In genomic region chr10:81106113-81106721, GRCm38 (mm10) we compare ENCODE assay signal across 7 mouse cellular contexts. TPM values are rescaled to one million over a fixed set of nuclear protein-coding genes. Genes with fewer than 3 reads are reported as not detected.
DNase-seq lines count a peak whose midpoint lies in the region; ATAC-seq and TF ChIP-seq lines count a peak whose summit lies in the region.

No protein-coding gene starts in this region.

- under 1% methylated on average over 35 of the region's 35 CpGs for WGBS in intestine, postnatal 0 days
- WGBS in limb, embryonic 12.5 days: 2% methylated on average over 35 of the region's 35 CpGs
- under 1% methylated on average over 35 of the region's 35 CpGs for WGBS in midbrain, embryonic 14.5 days

- peak; percentile 83 for DNase-seq in adrenal gland, adult 8-10 months
- DNase-seq in embryo, embryonic 9.5 days (ENCODE audit: extremely low spot score): peak; percentile 97
- DNase-seq in midbrain, embryonic 14.5 days: peak; percentile 86
- DNase-seq in spleen, adult 12 weeks (ENCODE audit: low spot score): peak; percentile 85

- H3K4me1 ChIP-seq in intestine, postnatal 0 days (replicated peaks; ENCODE audit: control insufficient read depth, insufficient read depth, low read length): peaks cover 12% of the 10 kb centered on the region
- peaks cover 21% of the 10 kb centered on the region for H3K4me1 ChIP-seq in limb, embryonic 12.5 days (replicated peaks)
- H3K4me1 ChIP-seq in midbrain, embryonic 14.5 days (ENCODE audit: control insufficient read depth, insufficient read depth, low read length): peaks cover 19% of the 10 kb centered on the region

- TF ChIP-seq CTCF in intestine, postnatal 0 days (IDR thresholded peaks at IDR 0.05; ENCODE audit: low read depth): peak; percentile 66

- peak overlapping the region; percentile 100 for H3K27ac ChIP-seq in intestine, postnatal 0 days (ENCODE audit: low read depth, low read length)
- H3K27ac ChIP-seq in limb, embryonic 12.5 days: peak overlapping the region; percentile 99
- H3K27ac ChIP-seq in midbrain, embryonic 14.5 days (replicated peaks; ENCODE audit: low read depth, low read length): peak overlapping the region; percentile 99

- no peaks in the 10 kb centered on the region for H3K27me3 ChIP-seq in intestine, postnatal 0 days (replicated peaks; ENCODE audit: control insufficient read depth, insufficient read depth, low read length)
- H3K27me3 ChIP-seq in limb, embryonic 12.5 days: no peaks in the 10 kb centered on the region
- no peaks in the 10 kb centered on the region for H3K27me3 ChIP-seq in midbrain, embryonic 14.5 days (ENCODE audit: control insufficient read depth, insufficient read depth, low read length)

- peaks cover 32% of the 10 kb centered on the region for H3K36me3 ChIP-seq in intestine, postnatal 0 days (ENCODE audit: control insufficient read depth, insufficient read depth)
- H3K36me3 ChIP-seq in limb, embryonic 12.5 days: peaks cover 37% of the 10 kb centered on the region
- peaks cover 32% of the 10 kb centered on the region for H3K36me3 ChIP-seq in midbrain, embryonic 14.5 days (ENCODE audit: control insufficient read depth, insufficient read depth, low read length)

- no peaks in the 10 kb centered on the region for H3K9me3 ChIP-seq in intestine, postnatal 0 days (ENCODE audit: control insufficient read depth)
- H3K9me3 ChIP-seq in limb, embryonic 12.5 days: no peaks in the 10 kb centered on the region
- no peaks in the 10 kb centered on the region for H3K9me3 ChIP-seq in midbrain, embryonic 14.5 days (ENCODE audit: control insufficient read depth, low read length)

- peak overlapping the region; percentile 76 for H3K4me2 ChIP-seq in intestine, postnatal 0 days (replicated peaks; ENCODE audit: low read depth)
- H3K4me2 ChIP-seq in limb, embryonic 12.5 days: peak overlapping the region; percentile 63
- H3K4me2 ChIP-seq in midbrain, embryonic 14.5 days (ENCODE audit: low read length): peak overlapping the region; percentile 77

- H3K4me3 ChIP-seq in intestine, postnatal 0 days (ENCODE audit: low read depth, low read length): peak overlapping the region; percentile 91
- peak overlapping the region; percentile 94 for H3K4me3 ChIP-seq in limb, embryonic 12.5 days (replicated peaks)
- H3K4me3 ChIP-seq in midbrain, embryonic 14.5 days (replicated peaks; ENCODE audit: low read depth, low read length): peak overlapping the region; percentile 97

- ATAC-seq in granulocyte monocyte progenitor cell, adult 5-6 weeks (replicated peaks; ENCODE audit: poor library complexity, severe bottlenecking): peak; percentile 82
- ATAC-seq in intestine, postnatal 0 days: peak; percentile 81
- ATAC-seq in limb, embryonic 12.5 days (ENCODE audit: insufficient number of reproducible peaks, insufficient read depth, low FRiP score, low TSS enrichment, low read depth): peak; percentile 82
- peak; percentile 87 for ATAC-seq in midbrain, embryonic 14.5 days (ENCODE audit: low FRiP score, low TSS enrichment)

- H3K9ac ChIP-seq in intestine, postnatal 0 days (ENCODE audit: low read depth, low read length): peak overlapping the region; percentile 97
- peak overlapping the region; percentile 95 for H3K9ac ChIP-seq in limb, embryonic 12.5 days (replicated peaks)
- H3K9ac ChIP-seq in midbrain, embryonic 14.5 days (replicated peaks; ENCODE audit: low read length): peak overlapping the region; percentile 98

RNA-seq across cellular contexts. Expression of gene Map2k2, which starts 0.5 kb away (rescaled TPM):
- total RNA-seq in adrenal gland, adult 8-10 months (2022): 100 to 1,000 TPM; 169 to 227 (median 204) TPM
- 35.0 and 72.7 TPM in 2 replicates for total RNA-seq in granulocyte monocyte progenitor cell, adult 5-6 weeks (2014; fragmentation: Nextera tagmentation)
- total RNA-seq in granulocyte monocyte progenitor cell, adult 5-6 weeks (2017): 46.7 and 50.8 TPM in 2 replicates
- 258 and 259 TPM in 2 replicates for polyA plus RNA-seq in intestine, postnatal 0 days (2015; fragmentation: Nextera tagmentation; extraction: Ambion mirVana)
- polyA plus RNA-seq in limb, embryonic 12.5 days (2016; fragmentation: Nextera tagmentation; extraction: Ambion mirVana): 220 and 229 TPM in 2 replicates
- polyA plus RNA-seq in midbrain, embryonic 14.5 days (2014; fragmentation: Nextera tagmentation; extraction: Ambion mirVana): 236 and 240 TPM in 2 replicates

RNA-seq across cellular contexts. Expression of gene Creb3l3, which starts 7.5 kb away (rescaled TPM):
- total RNA-seq in adrenal gland, adult 8-10 months (2022): 1 to 10 TPM in 2 of 4 experiments, under 1 TPM in 2; 0.35 to 2.7 (median 1.3) TPM
- 0.43 TPM in 1 of 2 replicates, not detected in the other for total RNA-seq in granulocyte monocyte progenitor cell, adult 5-6 weeks (2014; fragmentation: Nextera tagmentation)
- total RNA-seq in granulocyte monocyte progenitor cell, adult 5-6 weeks (2017): 0.86 and 1.3 TPM in 2 replicates
- polyA plus RNA-seq in intestine, postnatal 0 days (2015; fragmentation: Nextera tagmentation; extraction: Ambion mirVana): 385 and 396 TPM in 2 replicates
- polyA plus RNA-seq in limb, embryonic 12.5 days (2016; fragmentation: Nextera tagmentation; extraction: Ambion mirVana): 0.45 and 0.61 TPM in 2 replicates
- 0.09 and 0.31 TPM in 2 replicates for polyA plus RNA-seq in midbrain, embryonic 14.5 days (2014; fragmentation: Nextera tagmentation; extraction: Ambion mirVana)

RNA-seq across cellular contexts. Expression of gene Zbtb7a, which starts 28.8 kb away (rescaled TPM):
- total RNA-seq in adrenal gland, adult 8-10 months (2022): 10 to 100 TPM; 86.5 to 94.0 (median 92.3) TPM
- 16.1 and 20.6 TPM in 2 replicates for total RNA-seq in granulocyte monocyte progenitor cell, adult 5-6 weeks (2014; fragmentation: Nextera tagmentation)
- total RNA-seq in granulocyte monocyte progenitor cell, adult 5-6 weeks (2017): 7.1 and 8.0 TPM in 2 replicates
- polyA plus RNA-seq in intestine, postnatal 0 days (2015; fragmentation: Nextera tagmentation; extraction: Ambion mirVana): 54.1 and 67.6 TPM in 2 replicates
- polyA plus RNA-seq in limb, embryonic 12.5 days (2016; fragmentation: Nextera tagmentation; extraction: Ambion mirVana): 19.0 and 19.7 TPM in 2 replicates
- polyA plus RNA-seq in midbrain, embryonic 14.5 days (2014; fragmentation: Nextera tagmentation; extraction: Ambion mirVana): 8.1 and 12.4 TPM in 2 replicates

RNA-seq across cellular contexts. Expression of gene Thop1, which starts 36.4 kb away (rescaled TPM):
- total RNA-seq in adrenal gland, adult 8-10 months (2022): 10 to 100 TPM; 43.6 to 59.2 (median 45.7) TPM
- 23.3 and 24.4 TPM in 2 replicates for total RNA-seq in granulocyte monocyte progenitor cell, adult 5-6 weeks (2014; fragmentation: Nextera tagmentation)
- total RNA-seq in granulocyte monocyte progenitor cell, adult 5-6 weeks (2017): 24.7 and 26.3 TPM in 2 replicates
- polyA plus RNA-seq in intestine, postnatal 0 days (2015; fragmentation: Nextera tagmentation; extraction: Ambion mirVana): 11.6 and 12.0 TPM in 2 replicates
- polyA plus RNA-seq in limb, embryonic 12.5 days (2016; fragmentation: Nextera tagmentation; extraction: Ambion mirVana): 68.1 and 68.3 TPM in 2 replicates
- 31.2 and 38.2 TPM in 2 replicates for polyA plus RNA-seq in midbrain, embryonic 14.5 days (2014; fragmentation: Nextera tagmentation; extraction: Ambion mirVana)

RNA-seq across cellular contexts. Expression of gene Sgta, which starts 46.2 kb away (rescaled TPM):
- total RNA-seq in adrenal gland, adult 8-10 months (2022): 100 to 1,000 TPM; 185 to 247 (median 197) TPM
- total RNA-seq in granulocyte monocyte progenitor cell, adult 5-6 weeks (2014; fragmentation: Nextera tagmentation): 33.8 and 47.9 TPM in 2 replicates
- total RNA-seq in granulocyte monocyte progenitor cell, adult 5-6 weeks (2017): 37.5 and 41.7 TPM in 2 replicates
- polyA plus RNA-seq in intestine, postnatal 0 days (2015; fragmentation: Nextera tagmentation; extraction: Ambion mirVana): 119 and 124 TPM in 2 replicates
- 225 and 235 TPM in 2 replicates for polyA plus RNA-seq in limb, embryonic 12.5 days (2016; fragmentation: Nextera tagmentation; extraction: Ambion mirVana)
- 259 and 292 TPM in 2 replicates for polyA plus RNA-seq in midbrain, embryonic 14.5 days (2014; fragmentation: Nextera tagmentation; extraction: Ambion mirVana)

Comparison
In these comparisons a context has a peak if more than half of its experiments do, and no peak if none do; other contexts are left out.
1. Peak in every context shown above with its lines: DNase-seq, ATAC-seq, H3K4me3 ChIP-seq and H3K27ac ChIP-seq.
2. RNA of gene Creb3l3, which starts 7.5 kb away (polyA plus RNA-seq): 385 to 396 TPM in intestine, postnatal 0 days; 0.45 to 0.61 TPM in limb, embryonic 12.5 days and 0.09 to 0.31 TPM in midbrain, embryonic 14.5 days; every median in the first group is over 100 times any median in the second.